In the genomic region with DNA sequence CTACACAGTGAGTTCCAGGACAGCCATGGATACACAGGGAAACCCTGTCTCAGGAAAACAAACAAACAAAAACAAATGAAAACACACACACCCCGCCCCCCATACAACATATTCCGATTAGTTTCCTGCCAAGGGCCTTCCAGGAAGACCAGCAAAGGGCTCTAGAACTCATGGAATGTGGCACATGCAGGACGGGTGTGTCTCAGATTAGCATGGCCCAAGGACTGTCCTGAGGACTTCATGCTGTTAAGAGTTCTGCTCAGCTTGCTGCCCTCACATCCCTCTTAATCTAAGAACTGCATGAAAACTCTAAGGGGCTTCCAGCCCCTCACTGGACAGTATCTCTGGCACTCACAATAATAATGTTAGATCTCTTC, we compare ENCODE assay signal across 19 mouse cellular contexts. TPM values are rescaled to one million over a fixed set of nuclear protein-coding genes. Genes with fewer than 3 reads are reported as not detected.
A peak's percentile ranks its signal among the peaks of the same experiment; 100 is the strongest.
DNase-seq lines count a peak whose midpoint lies in the region; ATAC-seq and TF ChIP-seq lines count a peak whose summit lies in the region.
"Had no signal": no experiment of that assay in that cellular context is flagged by ENCODE, and none has a peak within 500 bp of the region (broad histone marks: within the 10 kb centered on the region; RNA-seq: fewer than 3 reads in every experiment).

No protein-coding gene starts in this region.

- TF ChIP-seq CTCF in CH12.LX (conservative IDR thresholded peaks at IDR 0.05 in 1 of 2, IDR thresholded peaks at IDR 0.05 in 1 of 2; ENCODE audit: low read depth in 2 of 2, low read length in 2 of 2) = no peak
- no peak for TF ChIP-seq CTCF in small intestine, adult 2 months (IDR thresholded peaks at IDR 0.05; ENCODE audit: extremely low read depth, insufficient read length, insufficient replicate concordance, low read depth, low read length)

- in situ Hi-C loops in CH12.LX (cut with MboI; ENCODE audit: low pct_ligation_motif_present, low pct_unique_long_range_greater_than_20kb, low sequenced_read_pairs) = no loop called here
- in situ Hi-C loops in ES-E14 (cut with MboI; ENCODE audit: low sequenced_read_pairs in 2 of 2, unreplicated experiment in 2 of 2) = no loop called here

- H3K27me3 ChIP-seq in CH12.LX (replicated peaks) = no peaks in the 10 kb centered on the region
- H3K27me3 ChIP-seq in small intestine, adult 2 months (ENCODE audit: control insufficient read depth, insufficient read depth, low read length) = no peaks in the 10 kb centered on the region
- H3K27me3 ChIP-seq: embryonic facial prominence, embryonic 13.5 days; forebrain, embryonic 13.5 days; heart, embryonic 12.5 days; intestine, embryonic 15.5 days; Patski had no signal

- peaks cover 19% of the 10 kb centered on the region for H3K79me2 ChIP-seq in CH12.LX (replicated peaks; ENCODE audit: control insufficient read depth, extremely low read depth, insufficient read depth, poor library complexity, severe bottlenecking)

- H3K9ac ChIP-seq in CH12.LX (ENCODE audit: insufficient read depth, low read depth) = no peak overlapping the region
- no peak overlapping the region for H3K9ac ChIP-seq in ES-E14 (ENCODE audit: insufficient read depth, low read depth, low read length, poor library complexity, severe bottlenecking)
- H3K9ac ChIP-seq: embryonic facial prominence, embryonic 13.5 days; forebrain, embryonic 13.5 days; heart, embryonic 12.5 days; hindbrain, embryonic 14.5 days; intestine, embryonic 15.5 days had no signal

- dilution Hi-C loops in CH12.LX (cut with MboI; ENCODE audit: extremely low pct_ligation_motif_present, extremely low pct_unique_long_range_greater_than_20kb, low sequenced_read_pairs) = no loop called here

- no peak overlapping the region for H3K4me2 ChIP-seq in CH12.LX (ENCODE audit: insufficient read depth, low read depth, poor library complexity, severe bottlenecking)
- H3K4me2 ChIP-seq: embryonic facial prominence, embryonic 13.5 days; forebrain, embryonic 13.5 days; heart, embryonic 12.5 days; hindbrain, embryonic 14.5 days; intestine, embryonic 15.5 days had no signal

- H3K27ac ChIP-seq in CH12.LX (ENCODE audit: insufficient read depth, low read depth) = 0 out of 2 replicates have a peak overlapping the region, but pooled peaks have one; percentile 63
- peak overlapping the region; percentile 26; the same call in 1 of the 2 replicates for H3K27ac ChIP-seq in ES-E14 (ENCODE audit: insufficient read depth, low read depth, low read length, poor library complexity, severe bottlenecking)
- H3K27ac ChIP-seq in small intestine, adult 2 months (ENCODE audit: insufficient read depth, low read depth, low read length) = 0 out of 2 replicates have a peak overlapping the region, but pooled peaks have one; percentile 27
- H3K27ac ChIP-seq: embryonic facial prominence, embryonic 13.5 days; forebrain, embryonic 13.5 days; gastrocnemius, adult 2 months; hindbrain, embryonic 10.5 days; hindbrain, embryonic 14.5 days; intestine, embryonic 15.5 days had no signal

- 58% methylated on average over 3 of the region's 3 CpGs for WGBS in small intestine, adult 2 months

- H3K36me3 ChIP-seq in CH12.LX (replicated peaks in 1 of 2; ENCODE audit: control insufficient read depth in 1 of 2, insufficient read depth in 1 of 2, low read length in 1 of 2) (peaks cover 32 to 67% of the 10 kb centered on the region in 2 experiments), ES-E14 (ENCODE audit: control insufficient read depth, insufficient read depth, low read length, poor library complexity, severe bottlenecking) (peaks cover 7% of the 10 kb centered on the region; the same call in 1 of the 2 replicates)
- no peaks in the 10 kb centered on the region for H3K36me3 ChIP-seq in small intestine, adult 2 months (ENCODE audit: control insufficient read depth, insufficient read depth, low read length)
- H3K36me3 ChIP-seq: intestine, embryonic 15.5 days had no signal

- TF ChIP-seq EP300 in CH12.LX (IDR thresholded peaks at IDR 0.05; ENCODE audit: low read length) = no peak

- H3K4me1 ChIP-seq in CH12.LX (ENCODE audit: control insufficient read depth in 1 of 2, insufficient read depth in 2 of 2) = peaks cover 7 to 76% of the 10 kb centered on the region in 2 experiments
- peaks cover 0 to 6% of the 10 kb centered on the region in 2 experiments; a peak in 1 of 4 replicates for H3K4me1 ChIP-seq in ES-E14 (ENCODE audit: control insufficient read depth in 2 of 2, insufficient read depth in 2 of 2, low read length in 2 of 2, poor library complexity in 1 of 2)
- peaks cover 11% of the 10 kb centered on the region; the same call in 1 of the 2 replicates for H3K4me1 ChIP-seq in small intestine, adult 2 months (ENCODE audit: control insufficient read depth, insufficient read depth, insufficient read length, low read length)
- H3K4me1 ChIP-seq: embryonic facial prominence, embryonic 13.5 days had no signal

- H3K4me3 ChIP-seq in CH12.LX (replicated peaks in 1 of 3; ENCODE audit: low read depth in 2 of 3, low read length in 2 of 3, poor library complexity in 1 of 3) (no peak overlapping the region), ES-E14 (ENCODE audit: insufficient read depth in 1 of 2, low read depth in 1 of 2, low read length in 2 of 2, poor library complexity in 1 of 2, severe bottlenecking in 1 of 2) (no peak overlapping the region)
- no peak overlapping the region for H3K4me3 ChIP-seq in small intestine, adult 2 months (ENCODE audit: low read depth, low read length)
- H3K4me3 ChIP-seq: embryonic facial prominence, embryonic 13.5 days; forebrain, embryonic 13.5 days; gastrocnemius, adult 2 months; heart, embryonic 12.5 days; hindbrain, embryonic 10.5 days; intestine, embryonic 15.5 days had no signal

- peak; percentile 26 for DNase-seq in 3T3-L1 (ENCODE audit: low read depth, low spot score)
- DNase-seq in CH12.LX (ENCODE audit: extremely low read depth) = no peak
- no peak for DNase-seq in ES-E14 (ENCODE audit: low read depth, low spot score)
- DNase-seq in right cerebral cortex, postnatal 10 days (ENCODE audit: low spot score in 2 of 2) = no peak
- DNase-seq: adrenal gland, adult 8-10 months; cerebellum, adult 11-12 months; cerebellum, adult 9-10 months; cerebellum, postnatal 36 days; gastrocnemius, adult 2 months; gastrocnemius, postnatal 25 days had no signal

- no peak for TF ChIP-seq POLR2A in CH12.LX (IDR thresholded peaks at IDR 0.05; ENCODE audit: low read depth, low read length)
- no peak for TF ChIP-seq POLR2A in small intestine, adult 2 months (IDR thresholded peaks at IDR 0.05; ENCODE audit: low read depth, low read length)

- H3K9me3 ChIP-seq in CH12.LX (replicated peaks; ENCODE audit: low read length) (no peaks in the 10 kb centered on the region), ES-E14 (ENCODE audit: control insufficient read depth, insufficient read depth, low read depth, low read length) (no peaks in the 10 kb centered on the region)
- H3K9me3 ChIP-seq: embryonic facial prominence, embryonic 13.5 days; forebrain, embryonic 13.5 days; heart, embryonic 12.5 days; hindbrain, embryonic 10.5 days; intestine, embryonic 15.5 days had no signal

- no peak for ATAC-seq in megakaryocyte-erythroid progenitor cell, adult 5-6 weeks (replicated peaks; ENCODE audit: low FRiP score, low TSS enrichment, poor library complexity, severe bottlenecking)
- ATAC-seq: intestine, embryonic 15.5 days had no signal

- TF ChIP-seq RAD21 in CH12.LX (IDR thresholded peaks at IDR 0.05; ENCODE audit: low read depth, low read length) = no peak

TF ChIP-seq in CH12.LX, 34 proteins besides CTCF, POLR2A, EP300 and RAD21 (continues in another document):
- TF ChIP-seq ZKSCAN1 (IDR thresholded peaks at IDR 0.05; ENCODE audit: borderline replicate concordance, low read depth, low read length) (no peak), IRF4 (IDR thresholded peaks at IDR 0.05; ENCODE audit: low read depth, low read length) (no peak), ZC3H11A (IDR thresholded peaks at IDR 0.05; ENCODE audit: low read depth, low read length) (no peak), ETS1 (conservative IDR thresholded peaks at IDR 0.05; ENCODE audit: low read depth, low read length) (no peak), MAX (IDR thresholded peaks at IDR 0.05; ENCODE audit: low read length) (no peak), JUN (IDR thresholded peaks at IDR 0.05; ENCODE audit: insufficient read depth, low read depth, low read length) (no peak), ZMIZ1 (IDR thresholded peaks at IDR 0.05; ENCODE audit: low read depth, low read length) (no peak)

TF ChIP-seq in ES-E14, 5 proteins besides CTCF, POLR2A, EP300 and RAD21:
- TF ChIP-seq MAFK (IDR thresholded peaks at IDR 0.05; ENCODE audit: insufficient read depth, low read depth, low read length) = no peak
- TF ChIP-seq HCFC1 (IDR thresholded peaks at IDR 0.05; ENCODE audit: borderline replicate concordance, insufficient read depth, low read length) = no peak
- no peak; the same call in 1 of the 2 replicates for TF ChIP-seq CHD2 (IDR thresholded peaks at IDR 0.05; ENCODE audit: low read depth, low read length)
- no peak for TF ChIP-seq ZC3H11A (IDR thresholded peaks at IDR 0.05; ENCODE audit: borderline replicate concordance, low read depth, low read length)
- TF ChIP-seq ZNF384 (IDR thresholded peaks at IDR 0.05; ENCODE audit: low read depth, low read length) = no peak

RNA-seq across cellular contexts. Expression of a gene that starts 6.5 kb away (rescaled TPM):
- 10.2 and 12.3 TPM in 2 replicates for total RNA-seq in CH12.LX (2012; rRNA removed)
- 4.6 and 5.4 TPM in 2 replicates for total RNA-seq in CH12.LX (2014; rRNA removed)
- polyA plus RNA-seq in CH12.LX (2012; ENCODE audit: insufficient read length, low read depth) = 9.9 and 10.6 TPM in 2 replicates
- total RNA-seq in ES-E14 (2012; rRNA removed) = 1.1 and 1.7 TPM in 2 replicates
- 0.42 and 1.3 TPM in 2 replicates for polyA plus RNA-seq in small intestine, adult 2 months (2012; rRNA removed)
- 4.5 and 5.4 TPM in 2 replicates for total RNA-seq in megakaryocyte-erythroid progenitor cell, adult 5-6 weeks (2014; fragmentation: Nextera tagmentation)
- total RNA-seq in megakaryocyte-erythroid progenitor cell, adult 5-6 weeks (2017) = 6.1 and 7.2 TPM in 2 replicates

RNA-seq across cellular contexts. Expression of a gene that starts 46.1 kb away (rescaled TPM):
- total RNA-seq in CH12.LX (2012; rRNA removed) (24.9 and 26.9 TPM in 2 replicates), CH12.LX (2014; rRNA removed) (27.5 and 28.2 TPM in 2 replicates), ES-E14 (2012; rRNA removed) (12.5 and 14.9 TPM in 2 replicates)
- polyA plus RNA-seq in CH12.LX (2012; ENCODE audit: insufficient read length, low read depth) = 16.9 and 19.2 TPM in 2 replicates
- 0.20 and 0.25 TPM in 2 replicates for polyA plus RNA-seq in small intestine, adult 2 months (2012; rRNA removed)
- 19.2 and 21.7 TPM in 2 replicates for total RNA-seq in megakaryocyte-erythroid progenitor cell, adult 5-6 weeks (2014; fragmentation: Nextera tagmentation)
- total RNA-seq in megakaryocyte-erythroid progenitor cell, adult 5-6 weeks (2017) = 15.8 and 32.9 TPM in 2 replicates

RNA-seq across cellular contexts. Expression of a gene that starts 49.9 kb away (rescaled TPM):
- 13.9 and 17.1 TPM in 2 replicates for total RNA-seq in CH12.LX (2012; rRNA removed)
- 19.7 and 23.7 TPM in 2 replicates for total RNA-seq in CH12.LX (2014; rRNA removed)
- 11.4 and 13.7 TPM in 2 replicates for polyA plus RNA-seq in CH12.LX (2012; ENCODE audit: insufficient read length, low read depth)
- 3.2 and 3.6 TPM in 2 replicates for total RNA-seq in ES-E14 (2012; rRNA removed)
- 38.6 and 53.2 TPM in 2 replicates for polyA plus RNA-seq in small intestine, adult 2 months (2012; rRNA removed)
- 3.5 and 4.9 TPM in 2 replicates for total RNA-seq in megakaryocyte-erythroid progenitor cell, adult 5-6 weeks (2014; fragmentation: Nextera tagmentation)
- 6.1 and 9.4 TPM in 2 replicates for total RNA-seq in megakaryocyte-erythroid progenitor cell, adult 5-6 weeks (2017)
